In genomic region chr1:54612344-54612743, GRCm38 (mm10) we compare ENCODE assay signal across 22 mouse cellular contexts. TPM values are rescaled to one million over a fixed set of nuclear protein-coding genes. Genes with fewer than 3 reads are reported as not detected.
A peak's percentile ranks its signal among the peaks of the same experiment; 100 is the strongest.
DNase-seq lines count a peak whose midpoint lies in the region; ATAC-seq lines count a peak whose summit lies in the region.
"Had no signal": no experiment of that assay in that cellular context is flagged by ENCODE, and none has a peak within 500 bp of the region (broad histone marks: within the 10 kb centered on the region; RNA-seq: fewer than 3 reads in every experiment).

No protein-coding gene starts in this region.

- no peaks in the 10 kb centered on the region for H3K27me3 ChIP-seq in lung, embryonic 16.5 days (ENCODE audit: control insufficient read depth, insufficient read depth, low read depth, low read length)
- no peaks in the 10 kb centered on the region for H3K27me3 ChIP-seq in intestine, embryonic 14.5 days (replicated peaks; ENCODE audit: control insufficient read depth, insufficient read depth, low read length)
- H3K27me3 ChIP-seq in intestine, embryonic 16.5 days (replicated peaks; ENCODE audit: control insufficient read depth, insufficient read depth, low read length), result no peaks in the 10 kb centered on the region
- H3K27me3 ChIP-seq in stomach, embryonic 15.5 days (replicated peaks), result no peaks in the 10 kb centered on the region
- H3K27me3 ChIP-seq in neural tube, embryonic 15.5 days (replicated peaks), result no peaks in the 10 kb centered on the region
- H3K27me3 ChIP-seq: embryonic facial prominence, embryonic 13.5 days; forebrain, embryonic 13.5 days; heart, embryonic 15.5 days; hindbrain, embryonic 13.5 days had no signal

- 47% methylated on average over 6 of the region's 6 CpGs for WGBS in lung, embryonic 16.5 days
- 58% methylated on average over 6 of the region's 6 CpGs for WGBS in intestine, embryonic 14.5 days
- 53% methylated on average over 6 of the region's 6 CpGs for WGBS in intestine, embryonic 16.5 days
- WGBS in stomach, embryonic 15.5 days, result 61% methylated on average over 6 of the region's 6 CpGs
- 69% methylated on average over 6 of the region's 6 CpGs for WGBS in neural tube, embryonic 15.5 days

- peaks cover 3% of the 10 kb centered on the region; the same call in 1 of the 2 replicates for H3K4me1 ChIP-seq in lung, embryonic 16.5 days (replicated peaks; ENCODE audit: control insufficient read depth, insufficient read depth, low read length)
- H3K4me1 ChIP-seq in intestine, embryonic 14.5 days (replicated peaks; ENCODE audit: control insufficient read depth, insufficient read depth, low read length), result no peaks in the 10 kb centered on the region
- no peaks in the 10 kb centered on the region for H3K4me1 ChIP-seq in intestine, embryonic 16.5 days (ENCODE audit: control insufficient read depth, insufficient read depth, low read length)
- no peaks in the 10 kb centered on the region for H3K4me1 ChIP-seq in stomach, embryonic 15.5 days
- H3K4me1 ChIP-seq in neural tube, embryonic 15.5 days, result no peaks in the 10 kb centered on the region
- H3K4me1 ChIP-seq: embryonic facial prominence, embryonic 13.5 days; forebrain, embryonic 13.5 days; heart, embryonic 10.5 days; hindbrain, embryonic 13.5 days had no signal

- ATAC-seq in lung, embryonic 16.5 days (ENCODE audit: low read depth), result peak; percentile 60; the same call in 1 of the 2 replicates
- ATAC-seq in intestine, embryonic 14.5 days (replicated peaks; ENCODE audit: low FRiP score, low TSS enrichment, low read depth), result peak; percentile 66; the same call in 1 of the 2 replicates
- peak; percentile 84 for ATAC-seq in intestine, embryonic 16.5 days
- ATAC-seq in stomach, embryonic 15.5 days (ENCODE audit: insufficient read depth, low FRiP score, low read depth), result no peak; the same call in 1 of the 2 replicates
- no peak for ATAC-seq in neural tube, embryonic 15.5 days (ENCODE audit: low FRiP score)
- ATAC-seq: forebrain, embryonic 13.5 days; forebrain, postnatal 0 days had no signal

- no peak overlapping the region for H3K9ac ChIP-seq in lung, embryonic 16.5 days (ENCODE audit: low read length)
- H3K9ac ChIP-seq in intestine, embryonic 14.5 days (ENCODE audit: low read length), result no peak overlapping the region
- no peak overlapping the region for H3K9ac ChIP-seq in intestine, embryonic 16.5 days (ENCODE audit: low read depth, low read length)
- H3K9ac ChIP-seq in stomach, embryonic 15.5 days, result no peak overlapping the region
- H3K9ac ChIP-seq in neural tube, embryonic 15.5 days (replicated peaks), result no peak overlapping the region
- H3K9ac ChIP-seq: embryonic facial prominence, embryonic 13.5 days; forebrain, embryonic 13.5 days; forebrain, postnatal 0 days; heart, embryonic 15.5 days; hindbrain, embryonic 13.5 days had no signal

- H3K4me2 ChIP-seq in lung, embryonic 16.5 days (ENCODE audit: low read depth, low read length), result no peak overlapping the region
- H3K4me2 ChIP-seq in intestine, embryonic 14.5 days (ENCODE audit: low read length), result no peak overlapping the region
- peak overlapping the region; percentile 27; the same call in 1 of the 2 replicates for H3K4me2 ChIP-seq in intestine, embryonic 16.5 days (ENCODE audit: low read depth, low read length)
- no peak overlapping the region for H3K4me2 ChIP-seq in stomach, embryonic 15.5 days
- no peak overlapping the region for H3K4me2 ChIP-seq in neural tube, embryonic 15.5 days
- H3K4me2 ChIP-seq: embryonic facial prominence, embryonic 13.5 days; forebrain, embryonic 13.5 days; heart, embryonic 15.5 days; hindbrain, embryonic 13.5 days had no signal

- no peak overlapping the region for H3K4me3 ChIP-seq in lung, embryonic 16.5 days (ENCODE audit: low read length)
- H3K4me3 ChIP-seq in intestine, embryonic 14.5 days (ENCODE audit: low read depth, low read length), result no peak overlapping the region
- H3K4me3 ChIP-seq in intestine, embryonic 16.5 days (ENCODE audit: low read length), result no peak overlapping the region
- H3K4me3 ChIP-seq in stomach, embryonic 15.5 days (replicated peaks), result no peak overlapping the region
- no peak overlapping the region for H3K4me3 ChIP-seq in neural tube, embryonic 15.5 days (replicated peaks)
- H3K4me3 ChIP-seq: embryonic facial prominence, embryonic 13.5 days; forebrain, embryonic 13.5 days; heart, embryonic 10.5 days; heart, embryonic 15.5 days; hindbrain, embryonic 13.5 days had no signal

- 0 out of 2 replicates have a peak, but pooled peaks cover 2% of the 10 kb centered on the region for H3K9me3 ChIP-seq in lung, embryonic 16.5 days (ENCODE audit: control insufficient read depth, low read length)
- no peaks in the 10 kb centered on the region for H3K9me3 ChIP-seq in intestine, embryonic 14.5 days (ENCODE audit: control insufficient read depth, low read length)
- H3K9me3 ChIP-seq in intestine, embryonic 16.5 days (ENCODE audit: control insufficient read depth, low read length), result no peaks in the 10 kb centered on the region
- no peaks in the 10 kb centered on the region for H3K9me3 ChIP-seq in stomach, embryonic 15.5 days
- H3K9me3 ChIP-seq in neural tube, embryonic 15.5 days (replicated peaks), result no peaks in the 10 kb centered on the region
- H3K9me3 ChIP-seq: embryonic facial prominence, embryonic 13.5 days; forebrain, embryonic 13.5 days; heart, embryonic 15.5 days; hindbrain, embryonic 13.5 days had no signal

- no peaks in the 10 kb centered on the region for H3K36me3 ChIP-seq in lung, embryonic 16.5 days (ENCODE audit: control insufficient read depth, insufficient read depth, low read length)
- no peaks in the 10 kb centered on the region for H3K36me3 ChIP-seq in intestine, embryonic 14.5 days (ENCODE audit: control insufficient read depth, insufficient read depth, low read length)
- H3K36me3 ChIP-seq in intestine, embryonic 16.5 days (ENCODE audit: control insufficient read depth, insufficient read depth, low read length), result no peaks in the 10 kb centered on the region
- H3K36me3 ChIP-seq in stomach, embryonic 15.5 days, result no peaks in the 10 kb centered on the region
- no peaks in the 10 kb centered on the region for H3K36me3 ChIP-seq in neural tube, embryonic 15.5 days
- H3K36me3 ChIP-seq: embryonic facial prominence, embryonic 13.5 days; heart, embryonic 10.5 days; heart, embryonic 15.5 days; hindbrain, embryonic 13.5 days had no signal

- H3K27ac ChIP-seq in lung, embryonic 16.5 days (ENCODE audit: low read length), result no peak overlapping the region
- no peak overlapping the region for H3K27ac ChIP-seq in intestine, embryonic 14.5 days (ENCODE audit: low read depth)
- peak overlapping the region; percentile 62 for H3K27ac ChIP-seq in intestine, embryonic 16.5 days (ENCODE audit: low read length)
- peak overlapping the region; percentile 51; the same call in 1 of the 2 replicates for H3K27ac ChIP-seq in stomach, embryonic 15.5 days
- no peak overlapping the region for H3K27ac ChIP-seq in neural tube, embryonic 15.5 days (replicated peaks)
- H3K27ac ChIP-seq: embryonic facial prominence, embryonic 13.5 days; forebrain, embryonic 13.5 days; heart, embryonic 10.5 days; heart, embryonic 15.5 days; hindbrain, embryonic 13.5 days had no signal

- no peak for DNase-seq in lung, postnatal 4 days
- no peak for DNase-seq in intestine, embryonic 14.5 days (ENCODE audit: low spot score)
- DNase-seq in gastrocnemius, postnatal 4 days (ENCODE audit: low spot score in 2 of 2), result no peak
- DNase-seq in heart, adult 18-20 months, result no peak
- DNase-seq: adrenal gland, adult 8-10 months; adrenal gland, postnatal 36 days; cerebellum, adult 11 months; cerebellum, adult 8-10 months; cerebellum, postnatal 14 days; forebrain, postnatal 0 days; gastrocnemius, postnatal 14 days; heart, adult 11 months; heart, postnatal 14 days had no signal

RNA-seq across cellular contexts. Expression of gene Pgap1, which starts 54.9 kb away (rescaled TPM):
- 5.9 and 6.3 TPM in 2 replicates for polyA plus RNA-seq in lung, embryonic 16.5 days (2015; fragmentation: Nextera tagmentation; extraction: Ambion mirVana)
- 13.0 and 14.6 TPM in 2 replicates for polyA plus RNA-seq in intestine, embryonic 14.5 days (2014; fragmentation: Nextera tagmentation; extraction: Ambion mirVana)
- polyA plus RNA-seq in intestine, embryonic 16.5 days (2015; fragmentation: Nextera tagmentation; extraction: Ambion mirVana), result 7.5 and 8.3 TPM in 2 replicates
- polyA plus RNA-seq in stomach, embryonic 15.5 days (2015; fragmentation: Nextera tagmentation; extraction: Ambion mirVana), result 10.8 and 11.7 TPM in 2 replicates
- 1 to 10 TPM; 8.6 to 9.0 TPM for total RNA-seq in gastrocnemius, postnatal 4 days (2021)
- polyA plus RNA-seq in neural tube, embryonic 15.5 days (2015; fragmentation: Nextera tagmentation; extraction: Ambion mirVana), result 19.4 and 19.5 TPM in 2 replicates
- 1 to 10 TPM; 4.4 to 6.0 TPM for total RNA-seq in heart, adult 18-20 months (2021)

Comparison
In these comparisons a context has a peak if more than half of its experiments do, and no peak if none do; other contexts are left out.
1. H3K27ac ChIP-seq: peak in intestine, embryonic 16.5 days (single experiment) and stomach, embryonic 15.5 days (single experiment); none in lung, embryonic 16.5 days (single experiment), intestine, embryonic 14.5 days (single experiment) and neural tube, embryonic 15.5 days (single experiment).
2. ATAC-seq: peak in lung, embryonic 16.5 days (single experiment), intestine, embryonic 14.5 days (single experiment) and intestine, embryonic 16.5 days (single experiment); none in stomach, embryonic 15.5 days (single experiment) and neural tube, embryonic 15.5 days (single experiment).